Mouse (Mus musculus) hindlimb bud, embryonic 11.5 days (tissue): ENCODE data around the gene Fbxl19.

Experiments used
- DNase-seq: peaks from one replicate; pipeline ENCODE4 v3.0.0-alpha.2; 2012; ENCODE audit warnings: low read depth, low spot score; ENCODE audit errors: extremely low spot score

Fbxl19 gene

GRCm38 (mm10) chr7:127744366-127745045, at the start of gene Fbxl19:
Gene Fbxl19 (plus strand): TSS chr7:127744543.
- peak; percentile 41 for DNase-seq

- no peak for DNase-seq
Observed at GRCm38 (mm10) chr7:127698986-127699385, 45.4 kb upstream of the Fbxl19 start.

GRCm38 (mm10) chr7:127700712-127701331, 43.5 kb upstream of the Fbxl19 start:
- no peak for DNase-seq

GRCm38 (mm10) chr7:127703561-127704178, 40.7 kb upstream of the Fbxl19 start:
- no peak for DNase-seq

- DNase-seq: no peak
Observed at GRCm38 (mm10) chr7:127704598-127704997, 39.7 kb upstream of the Fbxl19 start.

GRCm38 (mm10) chr7:127705706-127706105, 38.6 kb upstream of the Fbxl19 start:
- no peak for DNase-seq

- DNase-seq: no peak
Observed at GRCm38 (mm10) chr7:127707045-127707956, 37.0 kb upstream of the Fbxl19 start.

- DNase-seq: no peak
Observed at GRCm38 (mm10) chr7:127707957-127708206, 36.5 kb upstream of the Fbxl19 start.

GRCm38 (mm10) chr7:127708207-127709078, 35.9 kb upstream of the Fbxl19 start, which contains the start of gene Bcl7c:
Gene Bcl7c (minus strand): TSS chr7:127708933.
- no peak for DNase-seq

GRCm38 (mm10) chr7:127709261-127709979, 34.9 kb upstream of the Fbxl19 start:
- no peak for DNase-seq

- DNase-seq: no peak
Observed at GRCm38 (mm10) chr7:127711031-127711430, 33.3 kb upstream of the Fbxl19 start.

GRCm38 (mm10) chr7:127711456-127711855, 32.9 kb upstream of the Fbxl19 start:
- no peak for DNase-seq

- no peak for DNase-seq
Observed at GRCm38 (mm10) chr7:127712461-127713385, 31.6 kb upstream of the Fbxl19 start, which contains the start of gene Ctf1. Gene Ctf1 (plus strand): TSS chr7:127712736.

GRCm38 (mm10) chr7:127714816-127715215, 29.5 kb upstream of the Fbxl19 start:
- DNase-seq: no peak

GRCm38 (mm10) chr7:127716992-127717391, 27.4 kb upstream of the Fbxl19 start:
- DNase-seq: no peak

- DNase-seq: no peak
Observed at GRCm38 (mm10) chr7:127718339-127718738, 26.0 kb upstream of the Fbxl19 start.

GRCm38 (mm10) chr7:127719258-127719657, 25.1 kb upstream of the Fbxl19 start:
- DNase-seq: no peak

- no peak for DNase-seq
Observed at GRCm38 (mm10) chr7:127725490-127725889, 18.9 kb upstream of the Fbxl19 start.

GRCm38 (mm10) chr7:127725924-127726323, 18.4 kb upstream of the Fbxl19 start:
- DNase-seq: no peak
